Mouse (Mus musculus) layer of hippocampus, adult 9-10 months (tissue): ENCODE data around the gene Naaa.

Source experiments
- DNase-seq: peaks from one replicate; pipeline ENCODE4 v3.0.0; 2022; ENCODE audit warnings: low spot score

Gene Naaa

DNA sequence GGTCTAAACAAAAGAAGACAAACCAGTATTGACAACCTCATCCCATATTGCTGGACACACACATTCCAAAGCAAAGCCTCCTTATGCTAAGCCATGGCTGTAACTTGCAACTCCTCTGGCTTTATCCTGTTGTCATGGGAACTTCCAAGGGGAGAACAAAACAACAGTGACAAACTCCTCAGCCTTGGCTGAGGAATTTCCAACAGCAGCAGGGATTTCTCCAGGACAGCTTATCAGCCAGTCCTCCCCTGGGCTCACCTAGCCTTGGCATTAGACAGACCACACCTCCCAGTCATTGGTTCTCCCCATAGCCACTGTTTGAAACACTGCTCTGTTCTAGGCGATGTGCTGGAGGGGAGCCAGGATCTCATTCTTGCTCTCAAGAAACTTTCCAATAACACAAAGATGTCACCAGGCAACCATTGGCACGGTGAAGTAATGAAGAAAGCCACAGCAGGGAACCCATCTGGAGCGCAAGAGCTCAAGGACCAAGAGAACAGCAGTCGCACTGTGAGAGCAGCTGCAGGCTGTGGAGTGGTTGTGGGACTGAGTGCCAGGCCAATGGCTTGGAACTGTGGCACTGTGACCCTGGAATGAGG lies 14.1 kb downstream of the Naaa start:
- peak; percentile 51 for DNase-seq

DNA sequence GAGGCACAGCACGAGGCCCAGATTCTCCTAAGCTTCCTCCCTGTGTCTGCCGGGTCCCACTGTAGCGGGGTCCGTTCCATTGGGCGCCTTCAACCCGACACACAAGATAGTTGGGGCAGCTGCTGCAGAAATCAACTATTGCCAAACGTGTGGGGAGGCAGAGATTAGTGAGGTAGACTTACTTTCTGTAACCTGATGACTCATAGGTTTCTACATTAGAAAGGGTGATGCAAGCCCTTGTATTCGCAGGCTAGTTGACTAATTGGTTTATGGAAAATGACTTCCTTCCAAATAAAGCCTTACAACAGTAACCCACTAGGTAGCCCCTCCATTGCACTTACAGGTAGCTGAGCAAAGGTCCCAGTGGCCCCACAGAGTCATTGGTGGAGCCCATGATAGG lies 15.3 kb downstream of the Naaa start:
- no peak for DNase-seq

DNA sequence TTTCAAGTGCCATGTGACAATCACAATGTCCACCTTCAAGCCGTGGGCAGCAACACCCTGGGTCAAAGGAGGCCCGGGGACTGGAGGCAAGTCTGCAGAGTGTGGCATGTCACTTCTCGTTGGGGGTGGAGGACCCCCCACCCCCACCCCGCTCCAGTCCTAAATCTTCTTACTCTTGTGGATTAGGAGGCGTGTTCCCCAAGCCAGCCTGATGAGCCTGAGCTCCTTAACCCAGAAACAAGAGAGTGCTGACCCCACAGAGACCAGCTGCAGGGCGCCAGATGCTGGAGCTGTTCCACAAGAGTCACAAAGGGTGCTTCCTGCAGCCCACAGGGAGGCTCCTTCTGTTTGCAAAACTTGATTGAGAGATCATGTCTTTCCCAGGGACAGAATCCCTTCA lies 21.8 kb downstream of the Naaa start, which contains the start of gene Ppef2:
Gene Ppef2, minus strand, starts transcription at position 61 of the 400 bp plus-strand sequence.
- no peak for DNase-seq

DNA sequence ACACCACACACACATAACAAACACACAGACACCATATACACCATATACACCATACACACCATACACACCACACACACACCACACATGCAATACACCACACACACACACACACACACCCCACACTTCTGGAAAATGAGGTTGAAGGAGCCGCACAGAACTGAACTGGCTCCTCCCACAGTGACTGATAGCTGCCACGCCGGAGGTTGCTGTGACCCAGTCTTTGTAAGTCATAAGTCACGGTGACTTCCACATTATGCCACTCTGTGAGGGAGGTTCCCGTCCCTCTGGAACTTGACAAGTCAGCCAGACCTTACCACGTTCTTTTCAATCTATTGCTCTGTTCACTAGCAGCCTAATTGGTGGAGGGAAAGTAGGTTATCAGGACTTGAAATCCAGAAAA lies 23.5 kb downstream of the Naaa start:
- no peak for DNase-seq

DNA sequence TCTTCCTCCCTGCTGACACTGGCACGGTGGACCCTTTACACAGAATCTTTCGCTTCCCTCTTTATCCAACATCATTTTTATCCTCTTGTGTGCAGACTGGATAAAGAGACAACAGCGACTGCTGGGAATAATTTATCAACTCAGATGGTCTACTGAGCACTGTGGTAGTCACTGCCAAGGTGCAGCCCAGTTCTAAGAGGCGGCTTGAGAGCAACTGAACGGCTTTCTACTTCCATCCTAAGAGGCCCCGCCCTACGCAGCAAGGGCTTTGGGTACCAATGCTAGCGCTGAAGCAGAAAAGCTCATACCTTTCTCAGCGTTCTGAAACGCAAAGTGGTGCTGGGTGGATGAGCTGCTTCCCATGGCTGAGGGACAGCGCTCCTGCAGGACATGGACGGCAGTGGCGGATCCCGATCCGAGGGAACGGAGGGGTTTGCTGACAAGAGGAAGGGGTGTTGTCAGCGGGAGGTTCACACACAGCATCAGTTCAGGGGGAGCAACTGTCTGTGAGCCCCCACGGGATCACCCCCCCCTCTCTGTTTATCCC lies 25.1 kb downstream of the Naaa start:
- DNase-seq, result no peak

DNA sequence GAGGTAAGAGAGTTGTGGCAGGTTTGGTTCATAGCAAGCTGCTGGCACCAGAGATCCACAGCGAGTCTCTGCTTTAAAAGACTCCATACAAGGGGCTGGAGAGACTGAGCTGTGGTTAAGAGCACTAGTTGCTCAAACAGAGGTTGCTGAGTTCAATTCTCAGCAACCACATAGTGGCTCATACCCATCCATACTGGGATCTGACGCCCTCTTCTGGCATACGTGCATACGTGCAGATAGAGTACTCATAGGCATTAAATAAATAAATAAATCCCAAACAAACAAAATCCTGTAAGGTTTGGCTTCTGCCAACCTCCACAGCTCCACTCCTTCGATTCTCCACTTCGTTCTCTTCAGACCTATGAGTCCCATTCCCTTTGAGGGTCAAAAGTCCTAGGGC lies 25.9 kb downstream of the Naaa start:
- no peak for DNase-seq

DNA sequence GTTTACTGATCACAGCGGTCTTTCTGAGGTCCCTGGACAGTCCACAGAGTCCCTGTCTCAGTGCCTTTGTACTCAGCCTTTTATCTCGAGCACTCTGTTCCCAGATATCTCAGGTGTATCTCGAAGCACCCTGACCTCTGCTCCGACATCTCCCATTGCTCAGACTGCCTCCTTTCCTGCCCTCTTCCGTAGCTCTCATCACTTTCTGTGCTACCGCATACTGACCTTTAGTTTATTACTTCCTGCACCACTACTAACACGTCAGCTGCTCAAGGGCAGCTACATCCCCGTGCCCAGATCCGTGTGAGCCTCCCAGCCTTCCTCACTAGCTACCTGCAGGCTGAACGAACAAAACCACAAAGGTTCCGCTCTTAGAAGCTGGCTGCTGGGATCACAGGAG lies 29.4 kb downstream of the Naaa start:
- no peak for DNase-seq

DNA sequence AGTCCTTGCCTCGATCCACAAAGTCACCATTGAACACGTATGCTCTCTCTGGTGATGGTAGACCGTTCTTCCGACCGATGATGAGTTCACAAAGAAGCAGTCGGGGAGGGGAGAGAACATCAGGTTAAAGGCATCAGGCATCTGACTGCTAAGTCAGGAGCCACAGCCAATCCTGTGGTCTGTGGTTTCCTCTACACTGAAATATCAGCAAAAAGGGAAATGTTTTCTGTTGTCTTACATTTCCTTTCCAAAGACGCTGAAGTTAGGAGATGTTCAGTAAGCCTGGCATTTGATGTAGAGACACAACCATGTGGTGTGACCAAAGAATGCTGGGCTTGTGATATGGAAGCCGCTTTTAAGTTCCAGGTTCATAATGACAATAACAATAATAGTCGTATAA lies 32.5 kb downstream of the Naaa start:
- no peak for DNase-seq

DNA sequence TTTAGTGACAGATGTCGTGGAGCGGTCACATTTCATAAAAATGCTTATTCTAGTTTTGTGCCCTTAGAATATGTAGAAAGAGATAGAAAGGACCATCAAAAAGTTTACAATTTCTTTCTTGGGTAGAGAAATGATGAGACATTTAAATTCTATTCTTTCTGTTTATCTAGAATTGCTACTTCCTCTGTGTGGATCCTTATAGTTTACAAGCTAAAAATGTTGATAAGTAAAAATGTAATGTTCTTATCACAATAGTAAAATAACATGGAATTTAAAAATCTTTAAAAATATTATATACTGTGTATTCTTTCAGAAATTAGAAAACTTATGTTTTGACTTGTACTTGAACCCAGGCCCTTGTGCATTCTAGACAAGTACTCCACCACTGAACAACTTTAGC lies 33.1 kb downstream of the Naaa start:
- no peak for DNase-seq

DNA sequence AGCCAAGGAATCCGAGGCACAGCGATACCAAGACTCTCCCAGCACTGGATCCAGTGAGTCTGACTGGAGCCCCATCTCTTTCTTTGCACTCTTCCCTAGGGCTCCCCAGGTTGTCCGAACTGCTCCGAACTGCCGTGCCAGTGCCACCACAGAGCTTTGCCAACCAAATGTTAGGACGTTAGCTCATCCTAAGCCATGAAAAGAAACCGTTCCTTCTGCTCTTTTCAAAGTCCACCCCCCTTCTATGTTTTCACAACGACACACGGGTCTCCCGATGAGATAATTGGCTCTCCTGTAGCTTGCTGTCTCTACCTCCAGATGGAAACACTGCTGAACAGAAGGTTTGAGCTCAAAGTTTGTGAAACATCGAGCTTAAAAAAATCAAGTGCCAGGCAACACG lies 37.2 kb downstream of the Naaa start:
- DNase-seq, result peak; percentile 40

DNA sequence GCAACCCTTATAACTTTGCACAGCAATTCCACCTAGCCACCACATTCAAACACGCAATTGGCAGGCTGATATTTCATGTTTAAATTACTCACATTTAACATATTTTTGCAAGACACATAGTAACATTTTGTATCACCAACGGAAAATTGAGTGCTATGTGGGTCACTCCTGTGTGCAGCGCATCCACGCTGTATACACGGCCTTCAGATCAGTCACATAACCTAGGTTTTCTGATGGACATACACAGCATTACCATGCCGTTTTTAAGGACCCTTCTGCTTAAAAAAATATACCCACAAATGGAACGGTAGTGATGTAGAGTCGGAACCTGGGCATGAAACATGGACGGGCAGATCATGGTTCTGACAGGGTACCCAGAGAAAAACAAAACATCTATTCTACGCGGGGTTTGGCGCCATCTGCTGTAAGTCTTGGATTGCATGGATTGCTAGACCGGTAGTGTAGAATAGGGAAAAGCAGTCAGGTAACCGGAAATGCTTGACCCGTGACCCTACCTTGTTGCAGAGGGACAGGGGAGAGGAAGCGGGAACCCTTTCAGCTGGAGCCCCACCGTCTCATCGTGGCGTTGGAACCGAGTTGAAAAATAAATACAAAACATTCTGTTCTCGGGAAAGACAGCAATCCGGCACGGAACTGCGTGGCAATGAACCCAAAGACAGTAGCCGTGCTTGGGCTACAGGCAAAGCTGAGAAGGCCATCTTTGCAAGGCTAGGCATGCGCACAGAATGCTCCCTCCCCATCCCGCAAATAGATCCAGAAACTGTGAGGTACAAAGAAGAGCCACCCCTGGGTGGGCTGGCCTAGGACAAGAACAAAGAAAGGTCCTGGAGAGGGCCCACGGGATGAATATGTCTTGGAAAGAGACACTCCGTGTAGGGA lies 38.4 kb downstream of the Naaa start:
- DNase-seq, result peak; percentile 59

DNA sequence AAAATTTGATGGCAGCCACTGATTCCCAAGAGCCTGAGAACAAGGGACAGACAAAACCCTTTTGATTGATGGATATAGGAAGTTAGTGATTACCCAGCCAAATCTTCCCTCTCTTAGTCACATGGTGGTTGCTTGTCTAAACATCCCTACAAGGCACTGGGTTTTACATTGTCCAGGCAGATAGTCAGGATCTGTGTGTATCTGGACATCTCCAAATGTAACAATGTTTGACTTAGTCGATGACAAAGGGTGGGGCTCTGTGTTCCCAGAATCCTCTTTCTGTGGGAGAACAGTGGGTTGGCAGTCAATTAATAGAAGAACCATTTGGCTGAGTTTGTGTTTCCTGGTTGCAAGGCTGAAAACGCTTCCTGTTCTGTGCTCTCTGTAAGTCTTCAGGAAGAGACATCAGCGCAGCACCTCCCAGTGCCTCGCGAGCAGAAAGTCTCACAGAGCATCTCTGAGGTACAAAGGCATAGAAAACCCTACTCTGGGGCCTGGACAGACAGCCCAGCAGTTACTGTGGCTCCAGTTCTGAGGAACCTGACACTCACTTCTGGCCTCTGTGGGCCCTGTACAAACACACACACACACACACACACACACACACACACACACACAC lies 42.9 kb downstream of the Naaa start:
- no peak for DNase-seq

DNA sequence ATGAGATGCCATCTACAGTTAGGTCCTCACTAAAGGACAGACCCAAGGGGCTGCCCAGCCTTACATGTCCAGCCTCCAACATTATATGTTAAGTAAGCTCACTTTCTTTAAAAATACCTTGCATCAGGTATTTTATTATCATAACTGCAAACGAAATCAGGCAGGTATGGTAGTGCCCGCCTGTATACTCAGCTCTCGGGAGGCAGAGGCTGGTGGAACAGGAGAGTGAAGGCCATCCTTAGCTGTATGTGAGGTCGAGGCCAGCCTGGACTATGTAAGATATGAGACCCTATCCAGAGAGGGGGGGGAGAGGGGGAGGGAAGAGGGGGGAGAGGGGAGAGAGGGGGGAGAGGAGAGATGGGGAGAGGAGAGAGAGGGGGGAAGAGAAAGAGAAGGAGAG lies 44.6 kb downstream of the Naaa start:
- DNase-seq, result no peak

DNA sequence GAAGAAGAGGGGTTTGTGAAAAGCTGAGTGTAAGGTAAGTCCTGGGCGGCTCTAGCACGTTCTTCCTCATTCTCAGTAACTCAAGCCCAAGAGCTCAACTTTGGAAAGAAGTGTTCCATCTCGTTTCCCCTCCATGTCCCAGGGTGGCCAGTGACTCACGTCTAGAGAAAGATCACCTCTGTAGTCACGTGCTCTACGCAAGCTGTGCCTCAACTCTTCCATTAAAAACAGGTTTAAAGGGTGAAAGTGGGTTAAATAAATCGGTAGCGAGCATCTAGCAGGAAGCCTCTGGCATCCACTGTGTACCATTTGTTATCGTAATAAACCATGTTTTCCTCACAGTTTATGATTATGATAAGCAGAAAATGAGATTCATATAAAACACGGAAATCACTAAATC lies 46.1 kb downstream of the Naaa start:
- DNase-seq, result no peak

DNA sequence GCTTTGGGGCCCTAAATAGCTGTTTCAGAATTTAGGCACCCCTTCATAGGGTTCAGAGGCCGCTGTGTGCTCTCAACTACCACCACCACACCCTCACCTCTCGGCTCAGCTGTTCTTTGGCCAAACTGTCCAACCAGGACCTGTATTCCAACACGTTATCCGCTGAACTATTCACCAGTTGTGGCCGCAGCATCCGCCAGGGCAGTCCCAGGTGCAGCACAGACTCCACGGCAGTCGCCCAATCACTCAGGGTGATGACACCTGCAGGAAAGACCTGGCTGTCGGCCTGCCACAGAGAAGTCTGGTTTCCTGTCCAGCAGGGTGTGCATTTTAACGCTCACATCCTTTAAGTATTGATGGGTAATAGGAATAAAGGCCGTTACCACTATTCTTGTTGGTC lies 47.7 kb downstream of the Naaa start:
- DNase-seq, result no peak

DNA sequence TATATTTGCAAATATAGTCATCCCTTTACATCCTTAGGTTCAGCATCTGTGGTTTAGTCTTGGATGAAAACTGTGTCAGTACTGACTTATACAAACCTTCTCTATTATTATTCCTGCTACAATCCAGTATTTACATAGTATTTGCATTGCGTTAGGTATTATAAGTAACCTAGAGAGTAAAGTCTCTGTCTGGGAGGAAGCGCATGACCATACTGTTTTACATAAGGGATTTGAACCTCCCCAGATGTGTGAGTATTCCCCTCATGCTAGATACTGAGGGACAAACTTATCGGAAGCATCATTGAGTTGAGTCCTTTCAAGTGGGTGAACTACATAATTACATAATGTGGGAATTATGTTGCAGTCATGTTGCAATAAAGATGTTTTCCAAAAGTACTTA lies 48.5 kb downstream of the Naaa start:
- no peak for DNase-seq

DNA sequence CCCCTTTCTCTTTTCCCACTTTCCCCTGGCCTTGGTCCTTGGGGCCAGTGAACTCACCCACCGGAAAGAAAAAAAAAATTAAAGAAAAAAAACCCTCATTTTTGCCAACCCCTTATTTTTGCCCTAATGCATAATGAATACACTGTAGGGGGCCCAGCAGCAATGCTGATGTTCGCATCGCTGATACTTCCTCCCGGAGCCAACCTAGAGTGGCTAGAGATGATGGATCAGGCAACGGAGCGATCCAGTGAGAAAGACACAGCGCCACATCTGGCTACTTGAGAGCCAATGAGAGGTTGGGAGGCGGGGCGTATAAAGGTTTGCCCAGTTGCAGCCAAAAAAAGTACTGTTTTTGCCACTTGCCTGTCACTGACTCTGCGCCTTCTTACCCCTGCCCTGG lies 49.2 kb downstream of the Naaa start:
- no peak for DNase-seq

DNA sequence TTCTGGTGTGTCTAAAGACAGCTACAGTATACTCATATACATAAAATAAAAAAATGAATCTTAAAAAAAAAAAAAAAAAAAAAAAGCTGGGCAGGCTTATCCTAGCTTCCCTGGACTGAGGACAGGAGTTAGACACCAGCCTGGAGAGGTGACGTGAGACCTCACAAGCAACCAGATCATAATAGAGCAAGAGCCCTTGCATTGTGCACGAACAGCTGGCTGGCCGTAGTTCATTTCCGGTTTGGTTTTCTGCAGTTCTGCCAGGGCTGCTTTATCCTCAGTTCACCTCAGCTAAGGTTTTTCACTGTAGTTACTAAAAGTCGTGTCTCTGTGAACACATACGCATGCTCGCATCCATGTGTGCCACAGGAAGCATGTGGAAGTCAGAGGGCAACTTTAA lies 50.2 kb downstream of the Naaa start:
- no peak for DNase-seq

DNA sequence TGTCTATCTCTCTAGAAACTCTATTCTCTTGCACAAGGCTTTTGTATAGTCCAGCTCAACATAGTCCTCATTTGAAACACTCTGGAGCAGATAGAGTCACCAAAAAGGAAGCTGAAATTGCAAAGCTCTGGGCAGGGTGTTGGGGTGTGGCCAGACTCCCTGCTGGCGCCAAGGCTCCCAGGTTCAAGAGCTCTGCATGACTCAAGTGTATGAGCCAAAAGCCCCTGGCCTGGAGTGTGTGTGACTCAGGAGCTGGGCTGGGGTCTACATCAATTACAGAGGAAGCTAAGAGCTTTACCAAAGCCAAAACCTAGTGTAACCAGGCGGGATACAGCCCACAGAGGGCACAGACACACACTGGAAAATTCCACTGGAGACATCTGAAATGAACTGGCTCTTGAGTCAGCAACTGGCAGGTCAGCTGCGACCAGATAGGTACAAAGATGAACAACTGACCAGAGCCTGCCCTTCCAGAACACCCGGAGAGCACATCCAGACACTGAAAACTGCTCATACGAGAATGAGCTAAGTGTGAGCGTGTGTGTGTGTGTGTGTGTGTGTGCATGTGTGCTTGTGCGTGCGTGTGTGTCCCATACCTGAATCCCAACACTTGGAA lies 57.6 kb downstream of the Naaa start:
- DNase-seq, result no peak

DNA sequence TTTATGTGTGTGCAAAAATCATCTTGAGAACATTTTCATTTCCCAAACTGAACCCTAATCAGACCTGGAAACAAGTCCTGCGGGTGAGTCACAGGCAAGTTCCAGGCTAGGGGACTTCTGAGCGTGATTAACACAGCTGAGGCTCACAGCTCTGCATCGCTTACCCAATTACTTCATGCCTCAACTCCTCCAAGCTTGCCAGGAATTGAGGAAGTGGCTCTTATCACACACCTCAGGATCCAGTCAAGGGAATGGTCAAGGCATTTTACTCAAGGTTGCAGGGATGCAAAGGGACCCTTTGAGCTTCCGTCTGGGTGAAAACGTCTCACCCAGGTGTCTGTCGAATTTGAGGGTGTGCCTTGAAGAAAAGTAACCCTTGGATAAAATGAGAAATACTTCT lies 58.1 kb downstream of the Naaa start:
- no peak for DNase-seq

DNA sequence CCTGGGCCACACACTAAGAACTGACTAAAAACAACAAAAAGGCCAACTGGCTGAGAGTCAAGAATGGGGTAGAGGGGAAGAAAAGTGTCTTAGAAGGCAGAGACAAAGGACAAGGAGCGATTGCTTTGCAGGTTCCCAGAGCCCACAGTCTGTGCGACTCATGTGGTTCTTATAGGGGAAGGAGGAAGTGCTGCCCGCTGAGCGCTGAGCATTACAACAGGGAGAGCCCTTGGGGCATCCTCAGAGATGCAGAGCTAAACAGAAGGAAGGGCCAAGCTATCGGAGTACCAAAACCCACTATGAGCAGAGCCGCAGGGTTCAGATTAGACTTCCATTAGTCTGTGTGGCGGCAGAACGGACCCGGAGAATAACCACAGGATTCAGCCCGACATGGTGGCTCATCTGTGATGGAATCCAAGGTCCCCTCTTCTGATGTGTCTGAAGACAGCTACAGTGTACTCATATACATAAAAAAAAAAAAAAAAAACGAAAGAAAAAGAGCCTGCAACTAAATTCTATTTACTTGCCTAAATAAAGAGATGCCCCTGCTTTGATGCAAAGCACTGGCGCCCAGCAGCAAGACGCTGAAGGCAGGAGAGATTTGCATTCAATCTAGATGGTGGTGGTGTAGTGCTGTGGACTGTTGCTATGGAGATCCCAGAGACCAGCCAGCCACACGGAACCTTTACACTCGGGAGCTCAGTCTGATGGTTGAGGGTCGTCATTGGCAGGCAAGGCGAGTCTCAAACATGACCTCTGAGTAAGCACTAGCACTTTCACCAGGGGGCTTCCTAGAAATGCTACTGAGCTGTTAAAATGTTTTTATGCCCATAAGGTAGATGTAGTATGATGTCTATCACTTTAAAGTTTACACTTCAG lies 58.8 kb downstream of the Naaa start:
- DNase-seq, result no peak

DNA sequence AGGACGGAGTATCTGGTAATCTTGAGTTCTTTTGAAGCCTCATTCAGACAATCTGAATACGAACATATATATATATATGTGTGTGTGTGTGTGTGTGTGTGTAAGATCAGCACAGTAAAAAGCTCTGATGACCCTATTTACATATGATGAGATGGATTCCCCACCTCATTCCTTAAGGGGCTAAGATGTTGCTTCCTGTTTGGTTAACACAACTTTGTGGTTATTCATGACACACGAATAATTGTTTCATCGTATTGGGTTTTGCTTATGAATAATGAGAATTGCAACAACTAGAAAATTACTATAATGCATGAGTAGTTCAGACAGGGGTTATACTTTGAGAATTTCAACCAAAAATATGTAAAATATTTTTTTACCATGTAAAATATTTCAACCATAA lies 62.7 kb downstream of the Naaa start, which contains the start of gene U90926:
Gene U90926, minus strand, starts transcription at position 101 of the 400 bp plus-strand sequence.
- no peak for DNase-seq
